Mouse (Mus musculus): ENCODE results near the gene Dync1i1. TPM values are rescaled to one million over a fixed set of nuclear protein-coding genes. Genes with fewer than 3 reads are reported as not detected.

Gene Dync1i1
- polyA plus RNA-seq, 1 experiment from 2014 or later: 4.5 TPM

DNA sequence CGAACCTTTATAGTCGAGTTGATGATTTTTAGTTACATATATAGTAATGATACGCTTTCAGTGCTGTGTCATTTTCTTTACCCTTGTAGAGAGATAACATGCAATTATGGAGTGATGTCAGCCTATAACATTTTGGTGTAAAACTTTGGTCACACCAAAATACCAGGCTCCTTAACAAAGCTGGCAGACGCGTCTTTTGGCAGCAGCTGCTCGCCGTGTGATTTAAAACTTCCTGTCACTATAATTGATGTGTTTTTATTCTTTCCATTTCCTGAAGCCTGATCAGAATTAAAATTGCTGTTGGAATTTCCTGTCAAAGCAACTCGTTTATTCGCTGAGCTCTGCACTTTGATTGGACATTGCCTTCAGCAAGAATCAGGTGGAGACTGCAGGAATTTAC is 103.7 kb downstream of the Dync1i1 start:
- Histone ChIP-seq H3K4me1 (0 out of 2 replicates have a peak, but pooled peaks cover 4% of the 10 kb centered on the region), H3K4me3 (no peak overlapping the region), H3K4me2 (replicated peaks) (no peak overlapping the region), H3K9me3 (replicated peaks) (no peaks in the 10 kb centered on the region), H3K36me3 (no peaks in the 10 kb centered on the region), H3K27me3 (no peaks in the 10 kb centered on the region), H3K27ac (no peak overlapping the region), H3K9ac (no peak overlapping the region)
- WGBS: 51% methylated on average over 9 of the region's 9 CpGs
- no peak for ATAC-seq (ENCODE audit: low FRiP score)

DNA sequence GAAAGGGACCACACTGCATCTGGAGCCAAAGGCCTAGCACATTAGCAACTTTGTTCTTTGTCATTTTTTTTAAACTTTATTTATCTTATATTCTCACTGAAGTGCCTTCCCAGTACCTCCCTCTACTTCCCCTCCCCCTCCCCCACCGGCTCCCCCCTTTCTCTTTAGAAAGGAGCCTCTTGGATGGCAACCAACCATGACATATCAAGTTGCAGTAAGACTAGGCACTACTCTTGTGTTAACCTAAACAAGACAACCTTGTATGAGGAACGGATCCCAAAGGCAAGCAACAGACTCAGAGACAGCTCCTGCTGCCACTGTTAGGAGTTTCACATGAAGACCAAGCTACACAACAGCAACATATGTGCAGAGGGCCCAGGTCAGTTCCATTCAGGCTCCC is 105.3 kb downstream of the Dync1i1 start:
- 77% methylated on average over 2 of the region's 2 CpGs for WGBS

DNA sequence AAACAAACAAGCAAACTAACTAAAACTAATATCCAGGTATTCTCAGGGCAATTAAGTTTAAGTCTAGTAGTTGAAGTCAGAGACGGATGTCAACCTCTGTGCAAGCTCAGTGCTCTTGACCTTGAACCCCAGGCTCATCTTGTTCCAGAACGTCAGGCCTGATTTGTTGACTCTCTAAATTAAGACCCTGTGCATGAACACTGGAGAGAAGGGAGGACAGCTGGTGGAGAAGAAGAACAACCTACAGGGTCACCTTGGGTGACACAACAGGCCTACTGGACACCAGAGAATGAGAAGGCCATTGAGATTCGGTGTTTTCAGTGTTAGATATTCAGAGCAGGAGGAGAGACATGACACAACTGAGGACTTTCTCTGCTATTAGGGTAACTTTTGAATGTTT is 105.8 kb downstream of the Dync1i1 start:
- Histone ChIP-seq H3K9ac (no peak overlapping the region), H3K4me1 (0 out of 2 replicates have a peak, but pooled peaks cover 4% of the 10 kb centered on the region), H3K9me3 (replicated peaks) (no peaks in the 10 kb centered on the region), H3K4me3 (no peak overlapping the region), H3K36me3 (no peaks in the 10 kb centered on the region), H3K27ac (no peak overlapping the region), H3K4me2 (replicated peaks) (no peak overlapping the region), H3K27me3 (no peaks in the 10 kb centered on the region)
- 85% methylated on average over 3 of the region's 3 CpGs for WGBS
- ATAC-seq (ENCODE audit: low FRiP score): no peak

More for the DNA sequence above, 105.3 kb downstream of the Dync1i1 start:
- H3K27ac ChIP-seq: no peak overlapping the region
- no peaks in the 10 kb centered on the region for H3K36me3 ChIP-seq
- no peaks in the 10 kb centered on the region for H3K27me3 ChIP-seq
- H3K4me2 ChIP-seq (replicated peaks): no peak overlapping the region
- H3K9ac ChIP-seq: no peak overlapping the region
- H3K4me1 ChIP-seq: 0 out of 2 replicates have a peak, but pooled peaks cover 4% of the 10 kb centered on the region
- no peak for ATAC-seq (ENCODE audit: low FRiP score)
- no peaks in the 10 kb centered on the region for H3K9me3 ChIP-seq (replicated peaks)
- no peak overlapping the region for H3K4me3 ChIP-seq

DNA sequence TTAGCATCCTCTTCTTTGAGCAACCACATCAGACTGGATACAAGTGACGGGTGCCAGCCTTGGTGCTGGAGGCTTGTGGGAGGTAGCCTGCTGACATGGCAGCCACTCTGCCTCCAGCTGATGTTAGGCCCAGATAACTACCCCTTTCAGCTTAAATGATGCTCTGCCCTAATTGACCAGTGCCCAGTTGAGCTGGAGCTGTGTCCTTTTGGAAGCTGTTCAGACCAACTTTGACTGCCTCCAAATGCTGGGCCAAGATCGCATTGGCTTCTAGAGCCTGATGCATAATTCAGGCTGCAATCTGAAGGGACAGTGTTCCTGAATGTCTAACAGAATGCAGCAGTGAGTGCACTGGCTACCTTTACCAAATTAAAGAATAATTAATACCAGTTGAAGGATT is 107.4 kb downstream of the Dync1i1 start:
- H3K4me2 ChIP-seq (replicated peaks): no peak overlapping the region
- H3K9ac ChIP-seq: no peak overlapping the region
- H3K27ac ChIP-seq: no peak overlapping the region
- H3K4me3 ChIP-seq: no peak overlapping the region
- H3K27me3 ChIP-seq: no peaks in the 10 kb centered on the region
- no peak for ATAC-seq (ENCODE audit: low FRiP score)
- WGBS: 95% methylated on average over 2 of the region's 2 CpGs
- H3K4me1 ChIP-seq: 0 out of 2 replicates have a peak, but pooled peaks cover 4% of the 10 kb centered on the region
- no peaks in the 10 kb centered on the region for H3K9me3 ChIP-seq (replicated peaks)
- no peaks in the 10 kb centered on the region for H3K36me3 ChIP-seq

DNA sequence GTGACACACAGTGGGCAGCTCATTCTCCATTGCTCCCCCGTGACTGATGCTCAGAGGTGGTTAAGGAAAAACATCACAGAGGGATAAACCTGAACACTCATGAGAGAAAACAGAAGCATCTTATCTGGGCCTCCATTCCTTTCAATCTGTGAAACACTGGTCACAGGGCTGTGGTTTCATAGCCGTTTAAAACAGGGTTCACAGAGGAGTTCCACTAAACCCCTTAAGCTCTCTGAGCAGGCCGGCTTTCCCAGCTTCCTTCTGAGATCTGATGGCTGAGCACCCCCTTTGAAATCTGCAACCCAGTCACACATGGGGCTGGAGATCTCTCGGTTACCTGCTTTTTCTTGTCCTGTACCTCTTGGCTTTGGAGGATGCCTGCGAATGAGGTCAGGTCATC is 117.0 kb downstream of the Dync1i1 start:
- Histone ChIP-seq H3K9me3 (replicated peaks) (peaks cover 3% of the 10 kb centered on the region; the same call in 1 of the 2 replicates), H3K27ac (no peak overlapping the region), H3K4me2 (replicated peaks) (no peak overlapping the region), H3K36me3 (no peaks in the 10 kb centered on the region), H3K4me1 (no peaks in the 10 kb centered on the region), H3K4me3 (no peak overlapping the region), H3K9ac (no peak overlapping the region), H3K27me3 (no peaks in the 10 kb centered on the region)
- 81% methylated on average over 5 of the region's 5 CpGs for WGBS
- no peak for ATAC-seq (ENCODE audit: low FRiP score)

DNA sequence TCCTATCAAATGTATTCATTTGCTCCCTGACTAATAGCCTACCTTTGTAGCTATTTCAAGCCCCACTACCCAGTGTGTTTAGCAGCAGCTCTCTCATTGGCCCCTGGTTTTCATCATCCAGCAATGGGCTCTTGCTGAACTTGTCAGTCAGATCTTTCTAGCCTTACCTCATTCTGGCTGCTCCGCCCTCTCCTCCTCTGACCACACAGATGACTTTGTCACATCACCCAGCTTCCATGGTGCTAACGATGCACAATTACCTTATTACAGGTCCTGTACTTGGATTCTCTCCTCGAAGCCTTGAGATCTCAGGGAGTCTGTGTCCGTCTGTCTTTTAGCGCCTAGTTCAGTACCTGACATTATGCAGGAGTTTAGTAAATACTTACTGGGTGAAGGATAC is 120.7 kb downstream of the Dync1i1 start:
- 96% methylated on average over 5 of the region's 5 CpGs for WGBS
- no peaks in the 10 kb centered on the region for H3K36me3 ChIP-seq

DNA sequence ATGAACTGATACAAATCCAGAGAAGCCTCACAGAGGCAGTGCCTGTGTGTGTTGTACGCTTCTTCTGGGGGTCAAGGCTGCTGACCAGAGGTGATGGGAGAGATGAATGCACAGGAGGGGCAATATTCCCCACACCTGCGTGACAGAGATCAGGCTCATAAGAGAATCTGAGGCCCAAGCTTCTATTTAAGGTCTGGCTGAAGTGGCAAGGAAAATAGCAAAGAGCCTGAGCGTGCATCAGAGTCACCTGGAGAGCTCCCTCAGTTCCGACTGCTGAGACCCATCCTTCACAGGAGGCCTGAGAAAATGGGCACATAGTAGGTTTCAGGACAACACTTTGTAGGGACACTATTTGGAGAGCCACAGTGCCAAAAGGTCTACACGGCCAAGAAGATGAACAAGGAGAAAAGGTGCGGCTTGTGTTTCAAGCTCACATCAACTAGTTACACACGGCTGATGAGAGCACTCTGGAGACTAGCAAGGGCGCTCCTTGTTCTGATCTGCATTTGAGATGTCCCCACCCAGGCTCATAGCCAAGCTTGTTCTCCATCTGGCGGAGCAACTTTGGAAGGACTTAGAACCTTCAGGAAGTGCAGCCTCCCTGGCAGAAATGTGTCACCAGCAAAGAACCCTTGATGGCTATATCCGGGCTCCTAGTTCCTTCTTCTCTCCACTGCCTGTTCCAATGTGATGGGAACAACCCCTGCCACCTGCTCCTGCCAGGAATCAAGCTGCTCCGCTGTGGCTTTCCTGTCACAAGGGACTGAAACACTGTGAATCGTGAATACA is 128.8 kb downstream of the Dync1i1 start:
- ATAC-seq (ENCODE audit: low FRiP score): no peak
- WGBS: 88% methylated on average over 12 of the region's 12 CpGs
- H3K4me2 ChIP-seq (replicated peaks): no peak overlapping the region

More for the DNA sequence above, 120.7 kb downstream of the Dync1i1 start:
- H3K9me3 ChIP-seq (replicated peaks): peaks cover 3% of the 10 kb centered on the region; the same call in 1 of the 2 replicates
- no peak overlapping the region for H3K4me3 ChIP-seq
- H3K27ac ChIP-seq: no peak overlapping the region
- no peak overlapping the region for H3K9ac ChIP-seq
- ATAC-seq (ENCODE audit: low FRiP score): no peak
- H3K4me2 ChIP-seq (replicated peaks): no peak overlapping the region
- H3K27me3 ChIP-seq: no peaks in the 10 kb centered on the region
- no peaks in the 10 kb centered on the region for H3K4me1 ChIP-seq

DNA sequence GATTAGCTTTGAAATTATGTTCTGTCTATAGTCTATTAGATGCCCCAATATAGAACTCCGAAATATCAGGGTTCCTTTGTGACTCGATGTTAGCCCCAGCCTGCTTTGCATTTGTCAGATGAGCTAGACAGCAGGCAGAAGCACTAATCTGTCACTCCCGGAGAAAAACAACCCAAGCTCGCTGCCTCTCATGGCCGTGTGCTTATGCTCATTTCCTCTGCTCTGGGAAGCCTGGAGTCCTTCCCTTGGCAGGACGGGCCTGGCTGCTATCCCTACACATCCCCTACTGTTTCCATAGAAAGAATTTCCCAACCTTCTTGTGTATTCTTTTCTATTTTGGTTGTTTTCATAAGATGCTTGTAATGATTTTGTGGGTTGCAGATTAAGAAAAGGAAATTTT is 130.1 kb downstream of the Dync1i1 start:
- Histone ChIP-seq H3K27ac (no peak overlapping the region), H3K27me3 (peaks cover 3% of the 10 kb centered on the region), H3K9me3 (replicated peaks) (no peaks in the 10 kb centered on the region), H3K4me2 (replicated peaks) (no peak overlapping the region), H3K4me3 (no peak overlapping the region), H3K4me1 (peaks cover 10% of the 10 kb centered on the region; the same call in 1 of the 2 replicates), H3K36me3 (no peaks in the 10 kb centered on the region), H3K9ac (no peak overlapping the region)
- WGBS: 75% methylated on average over 6 of the region's 6 CpGs
- ATAC-seq (ENCODE audit: low FRiP score): no peak

More for the DNA sequence above, 128.8 kb downstream of the Dync1i1 start:
- H3K9me3 ChIP-seq (replicated peaks): no peaks in the 10 kb centered on the region
- H3K4me3 ChIP-seq: no peak overlapping the region
- no peaks in the 10 kb centered on the region for H3K36me3 ChIP-seq
- H3K9ac ChIP-seq: no peak overlapping the region
- peaks cover 7% of the 10 kb centered on the region; the same call in 1 of the 2 replicates for H3K4me1 ChIP-seq
- no peak overlapping the region for H3K27ac ChIP-seq
- no peaks in the 10 kb centered on the region; the same call in 1 of the 2 replicates for H3K27me3 ChIP-seq

DNA sequence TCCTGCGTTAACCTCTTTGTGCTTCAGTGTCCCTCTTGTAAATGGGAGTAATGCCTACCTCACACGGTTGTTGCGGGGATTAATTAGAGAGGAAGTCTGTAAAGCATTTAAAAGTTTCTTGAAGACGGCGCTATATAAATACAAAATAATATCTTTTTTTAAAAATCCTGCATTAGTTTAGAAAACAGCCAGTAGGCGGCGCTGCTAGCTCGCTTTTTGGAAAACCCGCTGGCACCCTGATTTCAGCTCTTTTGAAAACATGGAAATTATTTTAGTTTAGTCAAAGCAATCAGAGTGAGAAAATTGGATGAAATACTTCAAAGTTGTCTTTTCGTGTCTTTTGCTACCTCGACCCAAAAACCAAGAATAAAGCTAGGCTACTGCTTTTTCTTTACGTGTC is 132.9 kb downstream of the Dync1i1 start:
- Histone ChIP-seq H3K27ac (no peak overlapping the region), H3K9me3 (replicated peaks) (no peaks in the 10 kb centered on the region), H3K4me1 (peaks cover 10% of the 10 kb centered on the region; the same call in 1 of the 2 replicates), H3K27me3 (peaks cover 3% of the 10 kb centered on the region), H3K4me2 (replicated peaks) (peak overlapping the region; percentile 37), H3K36me3 (no peaks in the 10 kb centered on the region), H3K4me3 (no peak overlapping the region), H3K9ac (no peak overlapping the region)
- WGBS: 15% methylated on average over 12 of the region's 12 CpGs
- no peak for ATAC-seq (ENCODE audit: low FRiP score)

DNA sequence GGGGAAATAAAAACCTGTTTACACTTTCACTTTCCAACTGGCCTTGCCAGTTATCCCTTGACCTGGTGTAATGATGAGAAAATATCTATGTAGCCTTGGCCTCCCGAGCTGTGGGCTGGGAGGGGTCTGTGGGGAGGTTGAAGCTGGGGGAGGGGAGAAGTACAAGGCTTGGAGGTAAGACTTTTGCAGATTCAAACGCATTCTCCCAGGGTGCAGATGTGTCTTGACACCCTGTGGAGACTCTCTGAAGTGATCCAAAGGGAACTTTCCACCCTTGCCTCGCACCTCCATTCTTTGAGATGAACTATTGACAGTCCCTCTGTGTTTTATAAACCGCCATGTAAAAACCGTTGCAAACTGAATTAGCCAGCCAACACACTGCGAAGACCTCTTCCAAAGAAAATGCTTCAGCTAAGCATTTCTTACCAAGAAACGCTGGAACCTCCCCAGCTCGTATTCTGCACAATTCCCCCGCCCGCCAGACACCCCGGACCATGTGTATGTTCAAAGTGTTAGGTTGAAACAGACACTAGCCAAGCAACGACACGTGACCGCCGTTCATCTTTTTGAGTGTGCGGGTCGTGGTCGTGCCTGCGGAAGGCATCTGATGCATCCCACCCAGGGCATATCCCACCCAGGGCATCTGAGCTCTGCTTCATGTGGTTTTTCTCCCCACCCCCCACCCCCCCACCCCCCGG is 133.6 kb downstream of the Dync1i1 start:
- H3K36me3 ChIP-seq: no peaks in the 10 kb centered on the region
- no peak overlapping the region for H3K4me3 ChIP-seq
- H3K27ac ChIP-seq: no peak overlapping the region
- peaks cover 10% of the 10 kb centered on the region; the same call in 1 of the 2 replicates for H3K4me1 ChIP-seq
- no peaks in the 10 kb centered on the region for H3K9me3 ChIP-seq (replicated peaks)
- peak; percentile 80 for ATAC-seq (ENCODE audit: low FRiP score)
- WGBS: 36% methylated on average over 20 of the region's 20 CpGs
- H3K9ac ChIP-seq: no peak overlapping the region
- H3K27me3 ChIP-seq: peaks cover 3% of the 10 kb centered on the region
- peak overlapping the region; percentile 37 for H3K4me2 ChIP-seq (replicated peaks)

DNA sequence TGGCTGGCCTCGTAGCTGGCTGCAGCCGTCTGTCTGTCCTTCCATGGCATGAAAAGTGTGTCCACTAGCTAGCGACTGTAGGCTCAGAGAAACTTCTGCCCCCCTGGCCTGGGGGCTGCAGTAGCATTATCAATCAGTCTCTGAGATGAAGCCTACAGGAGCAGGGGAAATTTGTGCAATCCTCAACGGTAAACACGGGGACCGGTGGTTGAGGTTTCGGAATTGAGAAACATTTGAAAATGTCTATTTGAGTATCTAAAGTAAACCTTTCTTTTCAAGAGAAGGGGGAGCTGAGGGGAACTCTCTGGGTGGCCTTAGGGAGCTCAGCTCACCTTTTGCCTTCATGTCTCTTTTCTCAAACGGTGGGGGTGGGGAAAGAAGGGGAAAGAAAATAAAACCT is 134.2 kb downstream of the Dync1i1 start:
- 51% methylated on average over 8 of the region's 8 CpGs for WGBS
- no peak; the same call in 1 of the 2 replicates for ATAC-seq (ENCODE audit: low FRiP score)
- peak overlapping the region; percentile 37 for H3K4me2 ChIP-seq (replicated peaks)
- H3K9me3 ChIP-seq (replicated peaks): no peaks in the 10 kb centered on the region
- H3K27me3 ChIP-seq: peaks cover 3% of the 10 kb centered on the region
- H3K4me1 ChIP-seq: peaks cover 10% of the 10 kb centered on the region; the same call in 1 of the 2 replicates
- H3K4me3 ChIP-seq: no peak overlapping the region
- H3K36me3 ChIP-seq: no peaks in the 10 kb centered on the region
- H3K9ac ChIP-seq: no peak overlapping the region
- H3K27ac ChIP-seq: no peak overlapping the region

DNA sequence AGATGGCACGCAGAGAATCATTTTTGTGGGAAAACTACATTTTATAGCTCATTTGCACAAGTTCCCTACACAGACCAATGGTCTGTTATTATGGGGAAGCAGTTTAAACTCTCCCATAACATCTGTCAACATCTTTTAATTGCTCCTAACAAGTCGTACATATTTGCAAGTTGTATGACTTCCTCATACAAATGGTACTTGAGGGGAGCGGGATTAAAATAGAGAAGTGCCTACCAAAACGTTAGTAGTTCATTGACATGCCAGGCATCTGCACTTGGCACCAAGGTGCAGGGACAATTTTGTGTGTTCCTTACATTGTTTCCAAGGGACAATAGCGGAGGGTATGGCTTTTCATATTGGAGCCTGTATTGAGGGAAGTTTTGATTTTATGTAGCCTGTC is 140.7 kb downstream of the Dync1i1 start:
- 91% methylated on average over 5 of the region's 5 CpGs for WGBS
- no peaks in the 10 kb centered on the region for H3K4me1 ChIP-seq
- H3K9me3 ChIP-seq (replicated peaks): no peaks in the 10 kb centered on the region
- H3K4me3 ChIP-seq: no peak overlapping the region
- no peak overlapping the region for H3K9ac ChIP-seq
- H3K27ac ChIP-seq: no peak overlapping the region
- ATAC-seq (ENCODE audit: low FRiP score): no peak
- H3K27me3 ChIP-seq: no peaks in the 10 kb centered on the region
- no peak overlapping the region for H3K4me2 ChIP-seq (replicated peaks)
- no peaks in the 10 kb centered on the region for H3K36me3 ChIP-seq
